26 mouse cellular contexts compared by ENCODE assay signal in the genomic region with DNA sequence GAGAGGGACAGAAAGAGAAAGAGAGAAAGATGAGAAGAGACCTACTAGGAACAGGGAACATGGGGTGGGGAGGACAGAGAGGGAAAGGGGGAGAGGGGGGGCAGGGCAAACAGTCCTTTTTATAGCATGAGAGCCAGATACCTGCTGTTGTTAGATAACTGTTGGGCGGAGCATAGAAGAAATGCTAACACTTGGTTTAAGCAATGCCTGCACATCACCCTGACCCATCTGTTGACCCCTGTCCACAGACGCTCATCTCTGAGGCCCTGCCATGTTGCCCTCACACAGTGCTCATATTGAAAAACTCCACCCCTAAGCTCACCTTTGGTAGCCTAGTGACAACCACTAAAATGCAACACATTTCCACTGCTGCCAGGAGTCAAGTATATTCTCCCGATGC.
DNase-seq lines count a peak whose midpoint lies in the region; ATAC-seq and TF ChIP-seq lines count a peak whose summit lies in the region.
"Had no signal": no experiment of that assay in that cellular context is flagged by ENCODE, and none has a peak within 500 bp of the region (broad histone marks: within the 10 kb centered on the region; RNA-seq: fewer than 3 reads in every experiment).

No protein-coding gene starts in this region.

- intact Hi-C loops in left cerebral cortex, postnatal 36 days (cut with DNase I): no loop called here

- 69% methylated on average over 3 of the region's 3 CpGs for WGBS in lung, embryonic 14.5 days
- WGBS in liver, embryonic 12.5 days (ENCODE audit: insufficient replicate concordance): 42% methylated on average over 3 of the region's 3 CpGs
- WGBS in neural tube, embryonic 15.5 days: 67% methylated on average over 3 of the region's 3 CpGs

- no peak overlapping the region for H3K27ac ChIP-seq in lung, embryonic 14.5 days (ENCODE audit: low read depth)
- H3K27ac ChIP-seq in liver, embryonic 12.5 days: no peak overlapping the region
- H3K27ac ChIP-seq in neural tube, embryonic 15.5 days (replicated peaks): no peak overlapping the region
- H3K27ac ChIP-seq: hindbrain, embryonic 10.5 days; intestine, embryonic 15.5 days; layer of hippocampus, adult 2 months; neural tube, embryonic 12.5 days had no signal

- H3K27me3 ChIP-seq in lung, embryonic 14.5 days (ENCODE audit: insufficient read depth, low read length): no peaks in the 10 kb centered on the region
- H3K27me3 ChIP-seq in liver, embryonic 12.5 days (replicated peaks): no peaks in the 10 kb centered on the region
- H3K27me3 ChIP-seq in neural tube, embryonic 15.5 days (replicated peaks): no peaks in the 10 kb centered on the region
- H3K27me3 ChIP-seq: heart, embryonic 12.5 days; intestine, embryonic 15.5 days; limb, embryonic 15.5 days; neural tube, embryonic 12.5 days had no signal

- no peak overlapping the region for H3K4me3 ChIP-seq in lung, embryonic 14.5 days (ENCODE audit: low read depth, low read length)
- no peak overlapping the region for H3K4me3 ChIP-seq in liver, embryonic 12.5 days
- no peak overlapping the region for H3K4me3 ChIP-seq in neural tube, embryonic 15.5 days (replicated peaks)
- H3K4me3 ChIP-seq: heart, embryonic 12.5 days; hindbrain, embryonic 10.5 days; intestine, embryonic 15.5 days; layer of hippocampus, adult 2 months; limb, embryonic 15.5 days; megakaryocyte, embryonic 14.5 days; neural tube, embryonic 12.5 days had no signal

- no peak overlapping the region for H3K9ac ChIP-seq in lung, embryonic 14.5 days
- H3K9ac ChIP-seq in liver, embryonic 12.5 days: no peak overlapping the region
- no peak overlapping the region for H3K9ac ChIP-seq in neural tube, embryonic 15.5 days (replicated peaks)
- H3K9ac ChIP-seq: forebrain, postnatal 0 days; heart, embryonic 12.5 days; intestine, embryonic 15.5 days; limb, embryonic 15.5 days; neural tube, embryonic 12.5 days had no signal

- H3K9me3 ChIP-seq in lung, embryonic 14.5 days (ENCODE audit: low read depth, low read length): no peaks in the 10 kb centered on the region
- H3K9me3 ChIP-seq in liver, embryonic 12.5 days (replicated peaks): no peaks in the 10 kb centered on the region
- no peaks in the 10 kb centered on the region for H3K9me3 ChIP-seq in neural tube, embryonic 15.5 days (replicated peaks)
- H3K9me3 ChIP-seq: heart, embryonic 12.5 days; hindbrain, embryonic 10.5 days; intestine, embryonic 15.5 days; limb, embryonic 15.5 days; megakaryocyte, embryonic 14.5 days; neural tube, embryonic 12.5 days had no signal

- no peak for TF ChIP-seq CTCF in lung, embryonic 14.5 days (IDR thresholded peaks at IDR 0.05; ENCODE audit: low read depth)

- H3K36me3 ChIP-seq in lung, embryonic 14.5 days (ENCODE audit: insufficient read depth): no peaks in the 10 kb centered on the region
- no peaks in the 10 kb centered on the region for H3K36me3 ChIP-seq in liver, embryonic 12.5 days
- H3K36me3 ChIP-seq in neural tube, embryonic 15.5 days: no peaks in the 10 kb centered on the region
- H3K36me3 ChIP-seq: heart, embryonic 12.5 days; hindbrain, embryonic 10.5 days; intestine, embryonic 15.5 days; limb, embryonic 15.5 days; neural tube, embryonic 12.5 days had no signal

- 0 out of 2 replicates have a peak, but pooled peaks have one; percentile 4 for ATAC-seq in lung, embryonic 14.5 days (ENCODE audit: insufficient read depth)
- ATAC-seq in liver, embryonic 12.5 days: peak; percentile 81
- ATAC-seq in neural tube, embryonic 15.5 days (ENCODE audit: low FRiP score): peak; percentile 4; the same call in 1 of the 2 replicates
- ATAC-seq: lung, postnatal 0 days had no signal

- no peak for DNase-seq in lung, embryonic 14.5 days
- DNase-seq in lung, postnatal 14 days: no peak
- DNase-seq in ES-CJ7 (ENCODE audit: low read depth, low spot score): peak; percentile 40
- DNase-seq in layer of hippocampus, postnatal 10 days (ENCODE audit: low spot score in 2 of 2): no peak
- DNase-seq in left cerebral cortex, postnatal 36 days (ENCODE audit: low spot score in 2 of 2): no peak
- DNase-seq: adrenal gland, postnatal 25 days; cerebellum, adult 11 months; cerebellum, postnatal 10 days; forebrain, postnatal 0 days; gastrocnemius, postnatal 25 days; heart, postnatal 10 days; kidney, adult 8-10 months; kidney, postnatal 14 days; right cerebral cortex, postnatal 4 days; thymus, adult 18-20 months; thymus, postnatal 4 days had no signal

- no peaks in the 10 kb centered on the region; the same call in 1 of the 2 replicates for H3K4me1 ChIP-seq in lung, embryonic 14.5 days (ENCODE audit: insufficient read depth)
- peaks cover 30% of the 10 kb centered on the region for H3K4me1 ChIP-seq in liver, embryonic 12.5 days
- H3K4me1 ChIP-seq in neural tube, embryonic 15.5 days: peaks cover 9% of the 10 kb centered on the region
- H3K4me1 ChIP-seq: intestine, embryonic 15.5 days; megakaryocyte, embryonic 14.5 days; neural tube, embryonic 12.5 days had no signal

- H3K4me2 ChIP-seq in lung, embryonic 14.5 days: no peak overlapping the region
- H3K4me2 ChIP-seq in liver, embryonic 12.5 days: no peak overlapping the region
- no peak overlapping the region for H3K4me2 ChIP-seq in neural tube, embryonic 15.5 days
- H3K4me2 ChIP-seq: heart, embryonic 12.5 days; intestine, embryonic 15.5 days; limb, embryonic 15.5 days; neural tube, embryonic 12.5 days had no signal

Comparison
In these comparisons a context has a peak if more than half of its experiments do, and no peak if none do; other contexts are left out.
1. ATAC-seq: peak in every context shown above with its lines; median percentile 81 in liver, embryonic 12.5 days; 4 in lung, embryonic 14.5 days; 4 in neural tube, embryonic 15.5 days.